Mouse (Mus musculus) stomach, embryonic 15.5 days (tissue): ENCODE data around the gene Galr2. TPM values are rescaled to one million over a fixed set of nuclear protein-coding genes. Genes with fewer than 3 reads are reported as not detected.
"Not testable (repeated sequence)": the region's sequence is repeated elsewhere in the genome, so short reads cannot be mapped to it uniquely, and the experiment has no call there.

ENCODE experiments used
- ATAC-seq: fragments of 200-750 bp; cut with Nextera tagmentation; 2 replicates; pipeline ENCODE4 v1.8.0; 2017; ENCODE audit warnings: low read depth, moderate number of reproducible peaks, moderate TSS enrichment; ENCODE audit not compliant: insufficient read depth, low FRiP score
- H3K27ac ChIP-seq: fragments of 300-500 bp; sonication (generic); 2 replicates; pipeline ENCODE4 v1.5.1; 2015; ENCODE audit warnings: mild to moderate bottlenecking, inconsistent platforms
- H3K27me3 ChIP-seq: fragments of 300-500 bp; sonication (generic); replicated peaks from 2 replicates; pipeline ENCODE4 v1.6.1; 2015; ENCODE audit warnings: inconsistent platforms
- H3K36me3 ChIP-seq: fragments of 300-500 bp; sonication (generic); 2 replicates; pipeline ENCODE4 v1.6.1; 2015; ENCODE audit warnings: inconsistent platforms
- H3K4me1 ChIP-seq: fragments of 300-500 bp; sonication (generic); 2 replicates; pipeline ENCODE4 v1.6.1; 2015; ENCODE audit warnings: inconsistent platforms
- H3K4me2 ChIP-seq: fragments of 300-500 bp; sonication (generic); 2 replicates; pipeline ENCODE4 v1.6.1; 2015; ENCODE audit warnings: mild to moderate bottlenecking, inconsistent platforms
- H3K4me3 ChIP-seq: fragments of 300-500 bp; sonication (generic); replicated peaks from 2 replicates; pipeline ENCODE4 v1.5.1; 2015; ENCODE audit warnings: inconsistent platforms
- H3K9ac ChIP-seq: fragments of 300-500 bp; sonication (generic); 2 replicates; pipeline ENCODE4 v1.6.1; 2015; ENCODE audit warnings: inconsistent platforms
- H3K9me3 ChIP-seq: fragments of 300-500 bp; sonication (generic); 2 replicates; pipeline ENCODE4 v1.6.1; 2016; ENCODE audit warnings: inconsistent platforms
- WGBS: fragments of 180-500 bp; shearing (Covaris S2); methylation state at CpG from one replicate; pipeline ENCODE4 v1.1.7; 2015; 5-methylcytosine and 5-hydroxymethylcytosine counted together
- polyA plus RNA-seq: library from polyadenylated mRNA; unstranded; fragments of >200 nt; fragmentation: Nextera tagmentation; extraction: Ambion mirVana; gene quantifications from 2 replicates; pipeline ENCODE4 v1.2.1, GENCODE M21; 2015

The Galr2 gene
- polyA plus RNA-seq, 1 experiment from 2014 or later, result 0.35 TPM

DNA sequence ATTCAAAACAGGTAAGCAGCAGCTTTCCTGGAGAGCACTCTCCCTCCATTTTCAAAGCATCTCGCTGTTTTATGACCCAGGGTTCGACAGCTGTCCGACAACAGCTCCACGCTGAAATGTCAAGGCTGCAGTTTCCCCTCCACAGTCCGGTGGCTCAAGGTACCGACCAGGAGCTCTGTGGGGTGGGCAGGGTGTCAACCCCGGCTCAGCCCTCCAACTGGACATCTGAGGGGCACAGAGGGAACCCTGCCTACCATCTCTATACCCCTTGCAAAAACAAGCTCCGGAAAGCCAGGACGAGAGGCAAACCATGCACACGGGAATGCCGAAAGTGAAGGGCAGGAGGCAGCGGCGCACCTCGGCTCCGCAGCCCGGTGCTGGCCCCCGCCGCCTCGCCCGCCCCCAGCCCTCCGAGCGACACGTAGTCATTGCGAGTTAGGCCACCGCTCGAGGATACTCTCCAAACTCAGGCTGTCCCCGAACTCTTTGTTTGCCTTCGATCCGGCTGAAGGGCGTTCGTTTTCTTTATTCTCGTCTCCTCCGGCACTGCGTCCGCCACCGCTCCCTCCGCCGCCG, 7.2 kb upstream of the Galr2 start:
- ATAC-seq, result peak; percentile 7; the same call in 1 of the 2 replicates

DNA sequence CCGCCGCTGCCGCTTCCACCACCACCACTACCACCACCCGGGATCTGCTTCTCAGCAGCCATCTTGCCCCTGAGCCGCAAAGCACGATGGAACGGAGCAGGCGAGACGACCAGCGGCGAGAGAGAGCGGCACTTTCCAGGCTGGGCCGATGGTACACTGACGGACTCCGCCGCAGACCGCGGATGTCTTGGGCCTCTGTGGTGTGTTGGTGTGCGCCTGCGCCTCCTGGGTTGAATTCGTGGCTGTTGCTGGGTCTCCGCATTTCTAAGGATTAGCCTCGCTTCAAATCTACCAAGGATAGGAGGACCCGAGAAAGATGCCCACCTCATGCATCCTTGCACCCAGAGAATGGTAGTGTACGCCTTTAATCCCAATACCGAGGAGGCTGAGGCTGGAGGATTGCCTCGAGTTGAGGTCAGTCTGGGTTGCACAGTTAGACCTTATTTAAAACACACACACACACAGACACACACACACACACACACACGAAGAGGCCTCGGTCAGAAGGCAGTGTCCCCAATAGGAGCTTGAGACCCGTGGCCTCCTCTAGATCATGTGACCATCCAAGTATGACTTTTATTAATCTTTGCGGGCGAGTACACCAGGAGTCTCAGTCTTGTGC, 6.6 kb upstream of the Galr2 start, which contains the start of gene Srp68:
Gene Srp68, minus strand, starts transcription at position 173 of the 622 bp plus-strand sequence.
- peak within 1 kb of the TSS; percentile 87 for H3K27ac ChIP-seq
- peaks cover 15% of the 10 kb centered on the region; the same call in 1 of the 2 replicates for H3K36me3 ChIP-seq
- 3% methylated on average over 32 of the region's 32 CpGs for WGBS
- no peaks in the 10 kb centered on the region for H3K27me3 ChIP-seq
- peak within 1 kb of the TSS; percentile 92 for H3K4me3 ChIP-seq
- no peaks in the 10 kb centered on the region for H3K9me3 ChIP-seq
- peak within 1 kb of the TSS; percentile 73 for H3K9ac ChIP-seq
- peaks cover 7% of the 10 kb centered on the region for H3K4me1 ChIP-seq
- peak within 1 kb of the TSS; percentile 73 for H3K4me2 ChIP-seq
- ATAC-seq, result peak; percentile 99

More for the DNA sequence above, 7.2 kb upstream of the Galr2 start:
- peaks cover 7% of the 10 kb centered on the region for H3K4me1 ChIP-seq
- under 1% methylated on average over 39 of the region's 39 CpGs for WGBS
- peak overlapping the region; percentile 73 for H3K4me2 ChIP-seq
- peak overlapping the region; percentile 73 for H3K9ac ChIP-seq
- peak overlapping the region; percentile 92 for H3K4me3 ChIP-seq
- no peaks in the 10 kb centered on the region for H3K27me3 ChIP-seq
- no peaks in the 10 kb centered on the region for H3K9me3 ChIP-seq
- H3K27ac ChIP-seq, result peak overlapping the region; percentile 87
- H3K36me3 ChIP-seq, result peaks cover 21% of the 10 kb centered on the region; the same call in 1 of the 2 replicates

DNA sequence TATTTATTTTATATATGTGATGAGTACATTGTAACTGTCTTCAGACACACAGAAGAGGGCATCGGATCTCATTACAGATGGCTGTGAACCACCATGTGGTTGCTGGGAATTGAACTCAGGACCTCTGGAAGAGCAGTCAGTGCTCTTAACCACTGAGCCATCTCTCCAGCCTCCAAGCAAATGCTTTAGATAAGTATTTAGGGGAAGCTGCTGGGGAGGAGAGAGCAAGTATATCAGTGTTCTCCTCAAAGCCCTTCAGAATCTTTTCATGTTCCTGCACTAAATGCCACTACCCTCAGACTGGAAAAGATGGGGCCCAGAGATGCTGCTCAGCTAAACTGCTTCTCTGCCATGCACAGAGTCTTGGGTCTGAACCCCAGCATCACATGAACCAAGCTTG, 3.6 kb upstream of the Galr2 start:
- H3K9me3 ChIP-seq, H3K4me3 ChIP-seq, H3K36me3 ChIP-seq, H3K4me2 ChIP-seq, ATAC-seq, H3K27ac ChIP-seq, H3K9ac ChIP-seq: not testable (repeated sequence)
- peaks cover 24% of the 10 kb centered on the region for H3K27me3 ChIP-seq
- 90% methylated on average over 1 of the region's 1 CpGs for WGBS
- H3K4me1 ChIP-seq, result peaks cover 17% of the 10 kb centered on the region

DNA sequence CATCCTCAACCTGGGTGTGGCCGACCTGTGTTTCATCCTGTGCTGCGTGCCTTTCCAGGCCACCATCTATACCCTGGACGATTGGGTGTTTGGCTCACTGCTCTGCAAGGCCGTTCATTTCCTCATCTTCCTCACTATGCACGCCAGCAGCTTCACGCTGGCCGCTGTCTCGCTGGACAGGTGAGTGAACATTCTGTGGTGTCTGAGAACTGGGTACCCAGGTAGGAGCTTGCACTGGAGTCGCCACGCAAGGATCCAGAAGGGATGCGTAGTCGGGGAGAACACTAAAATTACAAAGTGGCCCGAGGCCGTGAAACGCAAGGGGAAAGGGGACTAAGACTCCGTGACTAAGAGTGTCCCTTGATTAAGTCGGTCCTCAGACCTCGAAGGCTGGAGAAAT, 932 bp downstream of the Galr2 start:
- Histone ChIP-seq H3K36me3 (no peaks in the 10 kb centered on the region), H3K4me1 (peaks cover 22% of the 10 kb centered on the region), H3K9ac (no peak overlapping the region), H3K27ac (no peak overlapping the region), H3K27me3 (peaks cover 51% of the 10 kb centered on the region), H3K4me2 (peak overlapping the region; percentile 59), H3K9me3 (no peaks in the 10 kb centered on the region), H3K4me3 (peak overlapping the region; percentile 27)
- 3% methylated on average over 18 of the region's 18 CpGs for WGBS
- ATAC-seq, result no peak

DNA sequence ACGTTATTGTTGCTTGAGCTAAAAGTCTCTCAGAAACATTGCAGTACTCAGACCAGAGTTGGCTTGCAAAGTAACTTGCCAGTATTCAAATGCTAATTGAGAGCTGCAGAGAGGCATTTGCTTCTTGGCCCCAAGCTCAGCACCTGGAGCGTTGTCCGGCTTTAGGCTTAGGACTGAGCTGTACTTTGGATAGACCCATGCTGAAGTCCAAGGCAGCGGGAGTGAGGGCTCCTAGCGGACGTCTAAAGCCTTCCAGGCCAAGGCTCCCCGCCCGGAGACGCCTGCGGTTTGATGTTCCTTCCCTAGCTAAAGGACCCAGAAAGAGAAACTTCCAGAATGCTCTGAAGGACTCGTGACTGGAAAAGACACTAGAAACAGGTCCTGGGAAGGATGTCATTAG, 1.4 kb downstream of the Galr2 start:
- H3K9ac ChIP-seq, result no peak overlapping the region
- H3K9me3 ChIP-seq, result no peaks in the 10 kb centered on the region
- H3K4me2 ChIP-seq, result peak overlapping the region; percentile 59; the same call in 1 of the 2 replicates
- H3K4me1 ChIP-seq, result peaks cover 22% of the 10 kb centered on the region
- peaks cover 51% of the 10 kb centered on the region for H3K27me3 ChIP-seq
- no peak overlapping the region for H3K27ac ChIP-seq
- H3K4me3 ChIP-seq, result no peak overlapping the region; the same call in 1 of the 2 replicates
- ATAC-seq, result no peak
- 1% methylated on average over 11 of the region's 11 CpGs for WGBS
- no peaks in the 10 kb centered on the region for H3K36me3 ChIP-seq

DNA sequence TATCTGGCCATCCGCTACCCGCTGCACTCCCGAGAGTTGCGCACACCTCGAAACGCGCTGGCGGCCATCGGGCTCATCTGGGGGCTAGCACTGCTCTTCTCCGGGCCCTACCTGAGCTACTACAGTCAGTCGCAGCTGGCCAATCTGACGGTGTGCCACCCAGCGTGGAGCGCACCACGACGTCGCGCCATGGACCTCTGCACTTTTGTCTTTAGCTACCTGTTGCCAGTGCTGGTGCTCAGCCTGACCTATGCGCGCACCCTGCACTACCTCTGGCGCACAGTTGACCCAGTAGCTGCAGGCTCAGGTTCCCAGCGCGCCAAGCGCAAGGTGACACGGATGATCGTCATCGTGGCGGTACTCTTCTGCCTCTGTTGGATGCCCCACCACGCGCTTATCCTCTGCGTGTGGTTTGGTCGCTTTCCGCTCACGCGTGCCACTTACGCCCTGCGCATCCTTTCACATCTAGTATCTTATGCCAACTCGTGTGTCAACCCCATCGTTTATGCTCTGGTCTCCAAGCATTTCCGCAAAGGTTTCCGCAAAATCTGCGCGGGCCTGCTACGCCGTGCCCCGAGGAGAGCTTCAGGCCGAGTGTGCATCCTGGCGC, 2.3 kb downstream of the Galr2 start:
- 0 out of 2 replicates have a peak overlapping the region, but pooled peaks have one; percentile 2 for H3K4me3 ChIP-seq
- WGBS, result 8% methylated on average over 48 of the region's 48 CpGs

DNA sequence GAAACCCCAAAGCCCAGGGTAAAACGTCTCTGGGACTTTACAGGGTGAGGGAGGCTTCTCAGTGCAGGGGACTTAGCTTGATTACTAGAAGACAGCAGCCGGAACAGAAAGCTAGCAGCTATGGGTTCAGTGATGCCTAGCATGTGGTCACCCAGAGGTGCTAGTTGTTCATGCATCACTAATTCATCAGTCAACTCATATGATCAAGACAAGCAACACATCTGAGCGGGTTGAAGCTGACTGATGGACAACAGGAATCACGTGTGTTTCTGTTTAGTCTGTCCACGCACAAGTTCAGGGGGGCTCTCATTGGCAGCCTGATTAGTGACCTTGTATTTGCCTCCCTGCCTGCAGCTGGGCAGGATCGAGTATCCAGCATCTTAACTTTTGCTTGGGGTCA, 3.2 kb downstream of the Galr2 start:
- Histone ChIP-seq H3K9me3 (no peaks in the 10 kb centered on the region), H3K9ac (no peak overlapping the region), H3K27me3 (peaks cover 51% of the 10 kb centered on the region), H3K27ac (no peak overlapping the region), H3K36me3 (peaks cover 10% of the 10 kb centered on the region), H3K4me2 (no peak overlapping the region), H3K4me1 (peaks cover 26% of the 10 kb centered on the region), H3K4me3 (no peak overlapping the region)
- WGBS, result 44% methylated on average over 6 of the region's 6 CpGs
- ATAC-seq, result no peak

More for the DNA sequence above, 2.3 kb downstream of the Galr2 start:
- H3K9me3 ChIP-seq, result no peaks in the 10 kb centered on the region
- H3K4me2 ChIP-seq, result no peak overlapping the region
- H3K27ac ChIP-seq, result no peak overlapping the region
- peaks cover under 1% of the 10 kb centered on the region; the same call in 1 of the 2 replicates for H3K36me3 ChIP-seq
- H3K27me3 ChIP-seq, result peaks cover 51% of the 10 kb centered on the region
- H3K9ac ChIP-seq, result no peak overlapping the region
- H3K4me1 ChIP-seq, result peaks cover 26% of the 10 kb centered on the region
- no peak for ATAC-seq

DNA sequence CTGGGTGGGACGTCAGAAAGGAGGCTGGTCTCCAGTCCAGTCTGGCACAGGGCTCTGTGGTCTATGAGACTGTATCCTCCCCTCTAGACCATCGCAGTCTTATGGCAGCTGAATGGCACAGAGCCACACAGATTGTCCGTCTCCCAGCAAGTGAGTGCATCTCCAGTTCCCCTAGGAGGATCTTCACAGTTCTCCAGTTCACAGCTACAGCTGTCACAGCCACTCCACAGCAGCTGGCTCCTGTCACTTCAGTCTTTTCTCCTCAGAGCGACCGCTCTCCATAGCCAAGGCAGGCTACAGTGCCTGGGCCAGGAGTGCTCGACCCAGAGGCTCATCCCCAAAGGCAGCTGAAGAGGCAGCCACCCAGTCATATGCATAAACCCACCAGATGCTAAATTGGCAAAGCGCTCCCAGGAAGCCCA, 5.0 kb downstream of the Galr2 start:
- peak; percentile 57; the same call in 1 of the 2 replicates for ATAC-seq
- H3K27me3 ChIP-seq, result peaks cover 40% of the 10 kb centered on the region
- H3K9me3 ChIP-seq, result no peaks in the 10 kb centered on the region
- H3K36me3 ChIP-seq, result peaks cover 21% of the 10 kb centered on the region
- H3K27ac ChIP-seq, result peak overlapping the region; percentile 63; the same call in 1 of the 2 replicates
- H3K9ac ChIP-seq, result no peak overlapping the region
- H3K4me2 ChIP-seq, result no peak overlapping the region
- peaks cover 26% of the 10 kb centered on the region for H3K4me1 ChIP-seq
- 44% methylated on average over 7 of the region's 7 CpGs for WGBS
- H3K4me3 ChIP-seq, result no peak overlapping the region

DNA sequence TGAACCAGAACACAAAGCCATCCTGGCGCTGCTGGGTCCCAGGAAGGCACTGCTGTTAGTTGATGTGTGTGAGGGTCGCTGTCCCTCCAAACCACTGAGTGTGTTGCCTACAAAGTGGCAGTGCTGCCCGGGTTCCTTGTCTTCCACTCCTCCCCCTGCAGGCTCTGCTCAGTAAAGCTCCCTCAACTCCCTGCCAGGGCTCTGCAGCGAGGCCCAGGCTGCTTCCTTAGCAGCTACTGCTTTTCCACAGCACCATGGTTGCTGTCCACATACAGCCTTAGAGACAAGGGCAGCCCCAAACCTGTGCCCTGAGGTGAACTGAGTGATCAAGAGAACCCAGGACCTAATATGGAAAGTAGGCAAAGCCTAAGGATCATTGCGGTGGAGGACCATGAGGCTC, 6.6 kb downstream of the Galr2 start:
- peaks cover 19% of the 10 kb centered on the region for H3K4me1 ChIP-seq
- H3K9me3 ChIP-seq, result no peaks in the 10 kb centered on the region
- H3K4me3 ChIP-seq, result no peak overlapping the region
- WGBS, result 76% methylated on average over 5 of the region's 5 CpGs
- no peak overlapping the region for H3K9ac ChIP-seq
- peaks cover 25% of the 10 kb centered on the region for H3K27me3 ChIP-seq
- H3K36me3 ChIP-seq, result peaks cover 21% of the 10 kb centered on the region
- no peak for ATAC-seq
- H3K27ac ChIP-seq, result no peak overlapping the region
- no peak overlapping the region for H3K4me2 ChIP-seq

DNA sequence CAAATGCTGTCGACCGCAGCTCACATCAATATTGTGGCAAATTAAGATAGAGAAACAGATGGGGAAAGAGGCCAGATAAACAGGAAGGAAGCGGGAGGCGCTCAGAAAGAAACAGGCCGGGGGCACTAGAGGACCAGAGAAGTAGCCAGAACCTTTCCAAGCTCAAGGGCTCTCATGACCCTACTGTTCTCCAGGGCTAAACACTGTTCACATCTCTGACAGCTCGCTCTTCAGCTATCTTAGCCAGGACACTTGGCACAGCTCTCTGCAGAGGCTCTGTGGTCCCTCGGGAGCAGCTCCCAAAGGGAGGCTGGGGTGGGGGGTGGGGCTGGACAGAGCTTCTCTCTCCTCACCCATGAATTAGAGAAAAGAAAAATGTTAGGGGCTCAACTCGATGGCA, 9.8 kb downstream of the Galr2 start:
- H3K4me1 ChIP-seq, result peaks cover 12% of the 10 kb centered on the region; the same call in 1 of the 2 replicates
- WGBS, result 55% methylated on average over 8 of the region's 8 CpGs

DNA sequence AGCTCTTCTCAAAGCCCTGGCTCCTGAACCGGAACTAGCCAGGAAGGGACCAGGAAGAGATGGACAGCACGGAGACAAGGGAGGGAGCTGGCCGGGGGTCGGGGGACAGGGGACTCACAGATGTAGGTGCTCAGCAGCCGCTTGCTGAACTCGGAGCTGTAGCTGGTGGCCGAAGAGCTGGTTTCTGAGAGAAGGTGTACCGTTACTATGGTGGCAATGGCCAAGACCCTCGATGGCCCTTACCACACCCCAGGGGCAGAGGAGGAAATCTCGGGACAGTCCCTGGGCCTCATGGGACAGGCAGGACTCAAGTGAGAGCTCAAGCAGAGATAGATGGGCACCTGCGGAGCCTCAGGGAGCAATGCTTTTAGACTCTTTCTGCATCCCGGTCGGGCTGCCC, 11.7 kb downstream of the Galr2 start:
- Histone ChIP-seq H3K4me1 (peaks cover 7% of the 10 kb centered on the region; the same call in 1 of the 2 replicates), H3K27ac (no peak overlapping the region), H3K36me3 (peaks cover 24% of the 10 kb centered on the region), H3K9me3 (no peaks in the 10 kb centered on the region), H3K9ac (no peak overlapping the region), H3K27me3 (no peaks in the 10 kb centered on the region), H3K4me3 (no peak overlapping the region), H3K4me2 (no peak overlapping the region)
- 91% methylated on average over 13 of the region's 13 CpGs for WGBS
- no peak for ATAC-seq

More for the DNA sequence above, 9.8 kb downstream of the Galr2 start:
- Histone ChIP-seq H3K9me3 (no peaks in the 10 kb centered on the region), H3K4me3 (no peak overlapping the region), H3K27ac (peak overlapping the region; percentile 61), H3K9ac (no peak overlapping the region), H3K27me3 (no peaks in the 10 kb centered on the region), H3K4me2 (no peak overlapping the region), H3K36me3 (peaks cover 21% of the 10 kb centered on the region)
- no peak for ATAC-seq
